Mouse (Mus musculus) G1E (cell line): Measurements from ENCODE around the gene Cd302.

Experiments
- CTCF ChIP-seq: IDR thresholded peaks from 2 replicates; pipeline ENCODE4 v1.5.1; 2012; ENCODE audit warnings: low read depth, low read length, inconsistent platforms, mixed read lengths
- GATA1 ChIP-seq: IDR thresholded peaks from 2 replicates; pipeline ENCODE4 v1.6.1; 2012; ENCODE audit warnings: borderline replicate concordance, low read length, inconsistent platforms, mixed read lengths
- TAL1 ChIP-seq: conservative IDR thresholded peaks from 2 replicates; pipeline ENCODE4 v1.6.1; 2012; ENCODE audit warnings: low read depth, low read length, inconsistent platforms, mixed read lengths

DNA sequence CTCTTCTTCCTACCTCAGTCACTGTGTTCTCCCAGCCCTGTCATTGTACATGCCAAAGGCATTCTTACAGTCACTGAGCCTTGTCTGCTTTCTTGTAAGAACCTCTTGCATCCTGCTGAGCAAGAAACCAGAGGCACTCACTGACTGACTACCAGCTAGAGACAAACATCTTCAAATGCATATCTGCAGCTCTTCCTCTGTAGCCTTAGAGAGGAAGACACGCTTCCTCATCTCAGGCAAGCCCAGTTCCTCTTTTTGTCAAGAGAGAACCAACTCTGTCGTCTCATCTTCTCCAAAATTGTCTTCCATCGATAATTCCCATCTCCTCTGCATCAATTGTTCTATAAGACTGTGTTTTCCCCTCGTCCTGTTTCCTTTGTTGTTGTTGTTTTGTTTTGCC is 4.3 kb upstream of the Cd302 start:
- TF ChIP-seq CTCF (no peak), TAL1 (no peak), GATA1 (no peak)
